Mouse (Mus musculus): ENCODE data around the gene Mettl18.

GRCm38 (mm10) chr1:163994721-163995608 lies at the start of gene Mettl18, which contains the start of gene BC055324:
- TF ChIP-seq GATA1 (IDR thresholded peaks at IDR 0.05; ENCODE audit: borderline replicate concordance, low read length) (no peak), FLI1 (IDR thresholded peaks at IDR 0.05; ENCODE audit: low read length) (no peak)
